Mouse (Mus musculus) testis, adult 2 months (tissue): ENCODE measurements around the gene Fpgs.

Experiments used
- CTCF ChIP-seq: fragments of 200-500 bp; IDR thresholded peaks from 2 replicates; pipeline ENCODE4 v1.5.1; 2012; ENCODE audit warnings: low read depth, mild to moderate bottlenecking, inconsistent platforms, low read length, moderate library complexity; ENCODE audit not compliant: control insufficient read depth, insufficient read depth, insufficient replicate concordance
- POLR2A ChIP-seq: fragments of 200-500 bp; IDR thresholded peaks from 2 replicates; pipeline ENCODE4 v1.6.1; 2012; ENCODE audit warnings: low read depth, mild to moderate bottlenecking, inconsistent platforms, low read length, moderate library complexity; ENCODE audit not compliant: control insufficient read depth

GRCm38 (mm10) chr2:32751665-32752033 is 47.7 kb upstream of the Fpgs start:
- TF ChIP-seq POLR2A (no peak), CTCF (no peak)
